8 mouse cellular contexts compared by ENCODE assay signal in the genomic region with DNA sequence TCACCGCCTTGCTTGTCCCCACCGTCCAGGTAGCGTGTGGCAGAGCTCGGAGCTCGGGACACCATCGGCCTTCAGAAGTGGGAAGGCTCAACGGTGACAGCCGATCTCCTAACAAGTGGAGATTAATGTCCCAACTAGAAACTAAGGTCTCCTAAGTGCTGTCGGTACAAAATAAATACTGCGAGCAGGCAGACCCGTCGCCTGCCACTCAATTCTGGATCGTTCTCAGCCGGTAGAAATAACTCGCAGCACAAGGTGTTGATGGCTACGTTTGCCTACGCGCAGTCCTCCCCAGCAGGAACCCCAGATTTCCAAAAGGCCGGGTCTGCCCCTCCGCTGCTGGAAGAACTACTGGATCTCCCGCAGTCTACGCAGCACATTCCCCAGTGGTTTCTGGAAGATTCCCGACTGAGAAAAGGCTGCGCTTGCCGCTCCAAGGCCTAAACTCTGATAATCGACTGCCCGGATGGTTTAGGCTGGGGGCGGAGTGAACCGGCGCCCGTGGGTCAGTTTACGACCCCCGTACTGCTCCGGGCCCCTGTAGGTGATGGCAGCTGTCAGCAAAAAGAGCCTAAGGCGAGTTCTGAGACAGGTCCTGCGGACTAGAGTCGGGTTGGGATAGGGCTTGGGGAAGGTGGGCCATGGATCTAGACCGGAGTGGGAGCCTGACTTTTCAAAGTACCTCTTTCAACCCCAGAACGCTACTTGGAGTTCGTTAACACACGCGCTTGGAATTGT.
DNase-seq lines count a peak whose midpoint lies in the region; ATAC-seq and TF ChIP-seq lines count a peak whose summit lies in the region.

No protein-coding gene starts in this region.

- peaks cover 89% of the 10 kb centered on the region for H3K27me3 ChIP-seq in heart, postnatal 0 days (ENCODE audit: control insufficient read depth, insufficient read depth, low read length)
- H3K27me3 ChIP-seq in limb, embryonic 14.5 days (ENCODE audit: control insufficient read depth, insufficient read depth, low read length), result peaks cover 84% of the 10 kb centered on the region
- peaks cover 37% of the 10 kb centered on the region for H3K27me3 ChIP-seq in small intestine, adult 2 months (ENCODE audit: control insufficient read depth, insufficient read depth, low read length)

- no peaks in the 10 kb centered on the region for H3K9me3 ChIP-seq in heart, postnatal 0 days (replicated peaks; ENCODE audit: control insufficient read depth, low read length)
- no peaks in the 10 kb centered on the region for H3K9me3 ChIP-seq in limb, embryonic 14.5 days (ENCODE audit: control insufficient read depth, low read length)

- no peak for TF ChIP-seq EP300 in heart, postnatal 0 days (IDR thresholded peaks at IDR 0.05; ENCODE audit: low read depth)

- TF ChIP-seq POLR2A in limb, embryonic 14.5 days (IDR thresholded peaks at IDR 0.05; ENCODE audit: borderline replicate concordance, extremely low read depth, insufficient read depth, insufficient read length), result no peak
- no peak for TF ChIP-seq POLR2A in small intestine, adult 2 months (IDR thresholded peaks at IDR 0.05; ENCODE audit: low read depth, low read length)

- ATAC-seq in heart, postnatal 0 days (ENCODE audit: insufficient read depth, low read depth), result peak; percentile 17; the same call in 1 of the 2 replicates
- no peak for ATAC-seq in limb, embryonic 14.5 days (ENCODE audit: low FRiP score, low read depth)
- no peak for ATAC-seq in frontal cortex, adult (ENCODE audit: low TSS enrichment)

- 0 out of 2 replicates have a peak, but pooled peaks cover 7% of the 10 kb centered on the region for H3K4me1 ChIP-seq in heart, postnatal 0 days (ENCODE audit: control insufficient read depth, insufficient read depth)
- H3K4me1 ChIP-seq in limb, embryonic 14.5 days (ENCODE audit: control insufficient read depth, insufficient read depth, low read length), result peaks cover 8% of the 10 kb centered on the region; the same call in 1 of the 2 replicates
- H3K4me1 ChIP-seq in small intestine, adult 2 months (ENCODE audit: control insufficient read depth, insufficient read depth, insufficient read length, low read length), result peaks cover 3% of the 10 kb centered on the region

- TF ChIP-seq CTCF in heart, postnatal 0 days (IDR thresholded peaks at IDR 0.05; ENCODE audit: low read depth), result no peak
- TF ChIP-seq CTCF in small intestine, adult 2 months (IDR thresholded peaks at IDR 0.05; ENCODE audit: extremely low read depth, insufficient read length, insufficient replicate concordance, low read depth, low read length), result no peak

- H3K36me3 ChIP-seq in heart, postnatal 0 days (replicated peaks; ENCODE audit: control insufficient read depth, insufficient read depth, low read length), result no peaks in the 10 kb centered on the region
- no peaks in the 10 kb centered on the region for H3K36me3 ChIP-seq in limb, embryonic 14.5 days (ENCODE audit: control insufficient read depth, insufficient read depth, low read length)
- no peaks in the 10 kb centered on the region for H3K36me3 ChIP-seq in small intestine, adult 2 months (ENCODE audit: control insufficient read depth, insufficient read depth, low read length)

- H3K4me3 ChIP-seq in heart, postnatal 0 days (ENCODE audit: low read depth, low read length), result peak overlapping the region; percentile 32
- H3K4me3 ChIP-seq in limb, embryonic 14.5 days (replicated peaks; ENCODE audit: low read length), result peak overlapping the region; percentile 25
- H3K4me3 ChIP-seq in small intestine, adult 2 months (ENCODE audit: low read depth, low read length), result peak overlapping the region; percentile 3; the same call in 1 of the 2 replicates

- H3K9ac ChIP-seq in heart, postnatal 0 days (replicated peaks; ENCODE audit: low read depth, low read length), result no peak overlapping the region
- H3K9ac ChIP-seq in limb, embryonic 14.5 days (ENCODE audit: low read depth, low read length, severe bottlenecking), result no peak overlapping the region

- H3K27ac ChIP-seq in heart, postnatal 0 days (ENCODE audit: low read depth), result no peak overlapping the region
- H3K27ac ChIP-seq in limb, embryonic 14.5 days (replicated peaks; ENCODE audit: low read depth, low read length), result no peak overlapping the region
- H3K27ac ChIP-seq in small intestine, adult 2 months (ENCODE audit: insufficient read depth, low read depth, low read length), result no peak overlapping the region

- WGBS in heart, postnatal 0 days, result 1% methylated on average over 42 of the region's 42 CpGs
- 1% methylated on average over 42 of the region's 42 CpGs for WGBS in limb, embryonic 14.5 days
- WGBS in small intestine, adult 2 months, result 6% methylated on average over 42 of the region's 42 CpGs

- H3K4me2 ChIP-seq in heart, postnatal 0 days (ENCODE audit: low read depth, low read length), result peak overlapping the region; percentile 49
- H3K4me2 ChIP-seq in limb, embryonic 14.5 days (replicated peaks; ENCODE audit: low read depth, low read length, severe bottlenecking), result peak overlapping the region; percentile 41

- peak; percentile 13 for DNase-seq in right cerebral cortex, postnatal 4 days
- DNase-seq in right cerebral cortex, postnatal 25 days, result no peak
- DNase-seq in heart, postnatal 0 days (ENCODE audit: low spot score), result no peak
- no peak for DNase-seq in limb, embryonic 14.5 days (ENCODE audit: low spot score)
- no peak for DNase-seq in ovary, postnatal 14 days (ENCODE audit: low spot score)
- no peak for DNase-seq in spleen, adult 18-20 months
